Comparison of ENCODE assay signal across 30 mouse cellular contexts in genomic region chr1:190777660-190778059, GRCm38 (mm10).
A peak's percentile ranks its signal among the peaks of the same experiment; 100 is the strongest.
DNase-seq lines count a peak whose midpoint lies in the region; ATAC-seq lines count a peak whose summit lies in the region.
"Had no signal": no experiment of that assay in that cellular context is flagged by ENCODE, and none has a peak within 500 bp of the region (broad histone marks: within the 10 kb centered on the region; RNA-seq: fewer than 3 reads in every experiment).

No protein-coding gene starts in this region.

- H3K4me1 ChIP-seq in hindbrain, embryonic 10.5 days (replicated peaks) = 0 out of 2 replicates have a peak, but pooled peaks cover 7% of the 10 kb centered on the region
- H3K4me1 ChIP-seq in hindbrain, embryonic 13.5 days (replicated peaks) = no peaks in the 10 kb centered on the region
- no peaks in the 10 kb centered on the region for H3K4me1 ChIP-seq in neural tube, embryonic 13.5 days (replicated peaks)
- H3K4me1 ChIP-seq in embryonic facial prominence, embryonic 11.5 days (ENCODE audit: control insufficient read depth, insufficient read depth, low read length) = no peaks in the 10 kb centered on the region
- H3K4me1 ChIP-seq: intestine, embryonic 15.5 days; liver, embryonic 12.5 days; midbrain, embryonic 15.5 days had no signal

- 69% methylated on average over 6 of the region's 6 CpGs for WGBS in hindbrain, embryonic 10.5 days
- 75% methylated on average over 6 of the region's 6 CpGs for WGBS in hindbrain, embryonic 13.5 days
- 70% methylated on average over 6 of the region's 6 CpGs for WGBS in neural tube, embryonic 13.5 days
- WGBS in embryonic facial prominence, embryonic 11.5 days = 47% methylated on average over 6 of the region's 6 CpGs

- no peak overlapping the region for H3K4me3 ChIP-seq in hindbrain, embryonic 10.5 days
- H3K4me3 ChIP-seq in hindbrain, embryonic 13.5 days = no peak overlapping the region
- no peak overlapping the region for H3K4me3 ChIP-seq in neural tube, embryonic 13.5 days
- no peak overlapping the region for H3K4me3 ChIP-seq in embryonic facial prominence, embryonic 11.5 days (ENCODE audit: low read depth, low read length)
- H3K4me3 ChIP-seq: embryonic facial prominence, embryonic 13.5 days; erythroblast, embryonic 14.5 days; gastrocnemius, adult 2 months; intestine, embryonic 15.5 days; liver, embryonic 12.5 days; midbrain, embryonic 10.5 days; midbrain, embryonic 15.5 days had no signal

- H3K4me2 ChIP-seq in hindbrain, embryonic 13.5 days = no peak overlapping the region
- H3K4me2 ChIP-seq in neural tube, embryonic 13.5 days = no peak overlapping the region
- H3K4me2 ChIP-seq in embryonic facial prominence, embryonic 11.5 days (ENCODE audit: low read depth, low read length) = no peak overlapping the region
- H3K4me2 ChIP-seq: embryonic facial prominence, embryonic 13.5 days; intestine, embryonic 15.5 days; liver, embryonic 12.5 days; midbrain, embryonic 15.5 days had no signal

- intact Hi-C loops in gastrocnemius, postnatal 14 days (cut with DNase I; ENCODE audit: low total_unique reads) = no loop called here

- H3K27me3 ChIP-seq in hindbrain, embryonic 10.5 days (ENCODE audit: insufficient read depth, poor library complexity, severe bottlenecking) = no peaks in the 10 kb centered on the region
- H3K27me3 ChIP-seq in hindbrain, embryonic 13.5 days = no peaks in the 10 kb centered on the region
- no peaks in the 10 kb centered on the region for H3K27me3 ChIP-seq in neural tube, embryonic 13.5 days
- H3K27me3 ChIP-seq in embryonic facial prominence, embryonic 11.5 days (ENCODE audit: control insufficient read depth, insufficient read depth, low read length) = no peaks in the 10 kb centered on the region
- H3K27me3 ChIP-seq: embryonic facial prominence, embryonic 13.5 days; intestine, embryonic 15.5 days; liver, embryonic 12.5 days; midbrain, embryonic 15.5 days had no signal

- H3K36me3 ChIP-seq in hindbrain, embryonic 10.5 days = peaks cover 30% of the 10 kb centered on the region
- H3K36me3 ChIP-seq in hindbrain, embryonic 13.5 days = peaks cover 37% of the 10 kb centered on the region
- H3K36me3 ChIP-seq in neural tube, embryonic 13.5 days = peaks cover 44% of the 10 kb centered on the region
- no peaks in the 10 kb centered on the region; the same call in 1 of the 2 replicates for H3K36me3 ChIP-seq in embryonic facial prominence, embryonic 11.5 days (replicated peaks; ENCODE audit: control insufficient read depth, insufficient read depth, low read depth, low read length)
- H3K36me3 ChIP-seq: intestine, embryonic 15.5 days had no signal

- DNase-seq in hindbrain, embryonic 10.5 days (ENCODE audit: low spot score) = no peak
- DNase-seq in neural tube, embryonic 10.5 days (ENCODE audit: extremely low spot score, low spot score) = no peak
- peak; percentile 71 for DNase-seq in embryonic facial prominence, embryonic 11.5 days (ENCODE audit: low spot score)
- no peak for DNase-seq in gastrocnemius, postnatal 14 days
- no peak for DNase-seq in spleen, postnatal 14 days (ENCODE audit: low spot score in 2 of 2)
- DNase-seq: adrenal gland, postnatal 14 days; cerebellum, adult 11 months; cerebellum, adult 9-11 months; gastrocnemius, adult 2 months; heart, postnatal 4 days; kidney, adult 2 months; kidney, postnatal 36 days; lung, adult 18-20 months; lung, postnatal 10 days; right cerebral cortex, adult 18-20 months; spleen, adult 18-20 months; thymus, adult 18-20 months; thymus, postnatal 25 days had no signal

- H3K9ac ChIP-seq in hindbrain, embryonic 13.5 days = no peak overlapping the region
- no peak overlapping the region for H3K9ac ChIP-seq in neural tube, embryonic 13.5 days
- no peak overlapping the region for H3K9ac ChIP-seq in embryonic facial prominence, embryonic 11.5 days (replicated peaks; ENCODE audit: low read length)
- H3K9ac ChIP-seq: embryonic facial prominence, embryonic 13.5 days; intestine, embryonic 15.5 days; liver, embryonic 12.5 days; midbrain, embryonic 15.5 days had no signal

- peak overlapping the region; percentile 2; the same call in 1 of the 2 replicates for H3K27ac ChIP-seq in hindbrain, embryonic 10.5 days
- no peak overlapping the region for H3K27ac ChIP-seq in hindbrain, embryonic 13.5 days
- 0 out of 2 replicates have a peak overlapping the region, but pooled peaks have one; percentile 18 for H3K27ac ChIP-seq in neural tube, embryonic 13.5 days (replicated peaks)
- H3K27ac ChIP-seq in embryonic facial prominence, embryonic 11.5 days (replicated peaks; ENCODE audit: low read depth, low read length) = no peak overlapping the region
- H3K27ac ChIP-seq: embryonic facial prominence, embryonic 13.5 days; gastrocnemius, adult 2 months; hindbrain, postnatal 0 days; intestine, embryonic 15.5 days; liver, embryonic 12.5 days; macrophage; midbrain, embryonic 10.5 days; midbrain, embryonic 15.5 days; stomach, postnatal 0 days had no signal

- H3K9me3 ChIP-seq in hindbrain, embryonic 10.5 days = no peaks in the 10 kb centered on the region
- H3K9me3 ChIP-seq in hindbrain, embryonic 13.5 days = no peaks in the 10 kb centered on the region
- no peaks in the 10 kb centered on the region for H3K9me3 ChIP-seq in neural tube, embryonic 13.5 days
- no peaks in the 10 kb centered on the region for H3K9me3 ChIP-seq in embryonic facial prominence, embryonic 11.5 days (replicated peaks; ENCODE audit: control insufficient read depth, low read length)
- H3K9me3 ChIP-seq: embryonic facial prominence, embryonic 13.5 days; intestine, embryonic 15.5 days; liver, embryonic 12.5 days; midbrain, embryonic 10.5 days; midbrain, embryonic 15.5 days had no signal

- ATAC-seq in hindbrain, embryonic 13.5 days (ENCODE audit: low FRiP score) = no peak
- no peak for ATAC-seq in neural tube, embryonic 13.5 days (ENCODE audit: low read depth)
- ATAC-seq in embryonic facial prominence, embryonic 11.5 days (replicated peaks; ENCODE audit: insufficient number of reproducible peaks, low FRiP score, low TSS enrichment, low read depth) = no peak
- ATAC-seq: forebrain, embryonic 16.5 days; hindbrain, postnatal 0 days; intestine, embryonic 15.5 days; liver, embryonic 12.5 days; midbrain, embryonic 15.5 days had no signal

Comparison
In these comparisons a context has a peak if more than half of its experiments do, and no peak if none do; other contexts are left out.
1. H3K27ac ChIP-seq: peak in hindbrain, embryonic 10.5 days (single experiment) and neural tube, embryonic 13.5 days (single experiment); none in hindbrain, embryonic 13.5 days (single experiment) and embryonic facial prominence, embryonic 11.5 days (single experiment).